Mouse (Mus musculus) layer of hippocampus, postnatal 36 days (tissue): ENCODE measurements at regions not wholly inside any gene's neighbourhood (a gene's known extent, or its start where the extent isn't known, plus 50 kb on each side); places are given as distances from the start of the nearest gene placed in this dataset.

Source experiments
- DNase-seq, 2 experiments: peaks; one replicate each; pipeline ENCODE4 v3.0.0; 2022

- DNase-seq: no peak
These were observed 362.4 kb upstream of the Gm38303 start for GRCm38 (mm10) chr3:10697698-10698452.

- DNase-seq: peak in 1 of 2 experiments; percentile 18
These were observed 350.0 kb upstream of the Gm38303 start for GRCm38 (mm10) chr3:10685501-10685951.

GRCm38 (mm10) chr3:10684885-10685500, 349.5 kb upstream of the Gm38303 start:
- DNase-seq: peak; percentile 45 to 50

- no peak for DNase-seq
These were observed 346.5 kb upstream of the Gm38303 start for GRCm38 (mm10) chr3:10681938-10682337.

GRCm38 (mm10) chr3:10647975-10648511, 312.6 kb upstream of the Gm38303 start:
- DNase-seq: no peak
